Mouse (Mus musculus) kidney, postnatal 10 days (tissue): ENCODE data around the gene Fcho1.
"Not testable (repeated sequence)": the region's sequence is repeated elsewhere in the genome, so short reads cannot be mapped to it uniquely, and the experiment has no call there.

Source experiments
- DNase-seq: peaks from one replicate; pipeline ENCODE4 v3.0.0; 2021; ENCODE audit warnings: mixed read lengths

Fcho1 gene

GRCm38 (mm10) chr8:71725122-71725924, at the start of gene Fcho1:
Fcho1 (minus strand) TSS chr8:71725716.
- DNase-seq = peak; percentile 86

GRCm38 (mm10) chr8:71771336-71771735, 45.8 kb upstream of the Fcho1 start:
- DNase-seq = no peak

GRCm38 (mm10) chr8:71758816-71759215, 33.3 kb upstream of the Fcho1 start:
- DNase-seq = no peak

- not testable (repeated sequence) for DNase-seq
Observed at GRCm38 (mm10) chr8:71752881-71753552, 27.5 kb upstream of the Fcho1 start.

GRCm38 (mm10) chr8:71752263-71752662, 26.7 kb upstream of the Fcho1 start:
- DNase-seq = not testable (repeated sequence)

GRCm38 (mm10) chr8:71751337-71751886, 25.9 kb upstream of the Fcho1 start:
- DNase-seq = peak; percentile 74

GRCm38 (mm10) chr8:71749321-71750075, 24.0 kb upstream of the Fcho1 start:
- DNase-seq = not testable (repeated sequence)

- DNase-seq = not testable (repeated sequence)
Observed at GRCm38 (mm10) chr8:71747082-71747481, 21.6 kb upstream of the Fcho1 start.

GRCm38 (mm10) chr8:71745322-71745721, 19.8 kb upstream of the Fcho1 start:
- DNase-seq = no peak

- DNase-seq = no peak
Observed at GRCm38 (mm10) chr8:71742783-71743182, 17.3 kb upstream of the Fcho1 start.

GRCm38 (mm10) chr8:71741687-71742114, 16.2 kb upstream of the Fcho1 start:
- peak; percentile 44 for DNase-seq

- no peak for DNase-seq
Observed at GRCm38 (mm10) chr8:71741226-71741625, 15.7 kb upstream of the Fcho1 start.

GRCm38 (mm10) chr8:71738316-71738715, 12.8 kb upstream of the Fcho1 start:
- not testable (repeated sequence) for DNase-seq

GRCm38 (mm10) chr8:71731652-71732230, 6.2 kb upstream of the Fcho1 start:
- peak; percentile 79 for DNase-seq

GRCm38 (mm10) chr8:71728826-71729620, 3.5 kb upstream of the Fcho1 start:
- no peak for DNase-seq

GRCm38 (mm10) chr8:71728240-71728785, 2.8 kb upstream of the Fcho1 start:
- DNase-seq = peak; percentile 39

GRCm38 (mm10) chr8:71724389-71724788, 1.1 kb downstream of the Fcho1 start:
- DNase-seq = no peak

GRCm38 (mm10) chr8:71723047-71723551, 2.4 kb downstream of the Fcho1 start:
- no peak for DNase-seq

GRCm38 (mm10) chr8:71719928-71720457, 5.5 kb downstream of the Fcho1 start:
- DNase-seq = no peak

- DNase-seq = no peak
Observed at GRCm38 (mm10) chr8:71719218-71719617, 6.3 kb downstream of the Fcho1 start.

GRCm38 (mm10) chr8:71718252-71718651, 7.3 kb downstream of the Fcho1 start:
- DNase-seq = no peak
